Mouse (Mus musculus): Measurements from ENCODE around the gene Dnmbp.

Dnmbp gene

GRCm38 (mm10) chr19:43906492-43906891, 33.5 kb downstream of the Dnmbp start:
- no peak for DNase-seq

GRCm38 (mm10) chr19:43905985-43906384, 34.0 kb downstream of the Dnmbp start:
- peak in 1 of 2 experiments; percentile 26 for DNase-seq

GRCm38 (mm10) chr19:43905136-43905535, 34.9 kb downstream of the Dnmbp start:
- no peak for DNase-seq

- DNase-seq = no peak
Observed at GRCm38 (mm10) chr19:43904327-43904726, 35.7 kb downstream of the Dnmbp start.

- no peak for DNase-seq
Observed at GRCm38 (mm10) chr19:43902887-43903286, 37.1 kb downstream of the Dnmbp start.

GRCm38 (mm10) chr19:43900690-43901089, 39.3 kb downstream of the Dnmbp start:
- DNase-seq = no peak

- no peak for DNase-seq
Observed at GRCm38 (mm10) chr19:43898547-43898946, 41.4 kb downstream of the Dnmbp start.

GRCm38 (mm10) chr19:43896441-43896840, 43.5 kb downstream of the Dnmbp start:
- no peak for DNase-seq

- DNase-seq = no peak
Observed at GRCm38 (mm10) chr19:43895951-43896350, 44.0 kb downstream of the Dnmbp start.

- DNase-seq = no peak
Observed at GRCm38 (mm10) chr19:43894821-43895220, 45.2 kb downstream of the Dnmbp start.

GRCm38 (mm10) chr19:43894070-43894469, 45.9 kb downstream of the Dnmbp start:
- DNase-seq = no peak

GRCm38 (mm10) chr19:43890487-43890886, 49.5 kb downstream of the Dnmbp start:
- no peak for DNase-seq

GRCm38 (mm10) chr19:43887725-43888124, 52.3 kb downstream of the Dnmbp start:
- no peak for DNase-seq

- no peak for DNase-seq
Observed at GRCm38 (mm10) chr19:43887242-43887641, 52.7 kb downstream of the Dnmbp start.

GRCm38 (mm10) chr19:43886371-43887099, 53.5 kb downstream of the Dnmbp start:
- DNase-seq = no peak

- no peak for DNase-seq
Observed at GRCm38 (mm10) chr19:43884668-43885498, 55.1 kb downstream of the Dnmbp start.

- no peak for DNase-seq
Observed at GRCm38 (mm10) chr19:43882895-43883573, 57.0 kb downstream of the Dnmbp start.

GRCm38 (mm10) chr19:43881615-43882014, 58.4 kb downstream of the Dnmbp start:
- no peak for DNase-seq

- no peak for DNase-seq
Observed at GRCm38 (mm10) chr19:43880420-43880819, 59.6 kb downstream of the Dnmbp start.

GRCm38 (mm10) chr19:43879401-43880212, 60.4 kb downstream of the Dnmbp start:
- DNase-seq = peak in 1 of 2 experiments; percentile 12

- no peak for DNase-seq
Observed at GRCm38 (mm10) chr19:43878111-43879092, 61.6 kb downstream of the Dnmbp start.

Measured in spleen, adult 18-20 months (tissue).